Mouse (Mus musculus): Measurements from ENCODE around the gene Bicc1.

- TF ChIP-seq POLR2A (IDR thresholded peaks at IDR 0.05; ENCODE audit: control insufficient read depth, low read depth, low read length) = no peak
- no peak for TF ChIP-seq CTCF (IDR thresholded peaks at IDR 0.05; ENCODE audit: control insufficient read depth, insufficient read depth, insufficient replicate concordance, low read depth, low read length)
Observed at GRCm38 (mm10) chr10:71119120-71119847, 40.2 kb downstream of the Bicc1 start.
